Comparison of ENCODE assay signal across 1 mouse cellular context in the genomic region with DNA sequence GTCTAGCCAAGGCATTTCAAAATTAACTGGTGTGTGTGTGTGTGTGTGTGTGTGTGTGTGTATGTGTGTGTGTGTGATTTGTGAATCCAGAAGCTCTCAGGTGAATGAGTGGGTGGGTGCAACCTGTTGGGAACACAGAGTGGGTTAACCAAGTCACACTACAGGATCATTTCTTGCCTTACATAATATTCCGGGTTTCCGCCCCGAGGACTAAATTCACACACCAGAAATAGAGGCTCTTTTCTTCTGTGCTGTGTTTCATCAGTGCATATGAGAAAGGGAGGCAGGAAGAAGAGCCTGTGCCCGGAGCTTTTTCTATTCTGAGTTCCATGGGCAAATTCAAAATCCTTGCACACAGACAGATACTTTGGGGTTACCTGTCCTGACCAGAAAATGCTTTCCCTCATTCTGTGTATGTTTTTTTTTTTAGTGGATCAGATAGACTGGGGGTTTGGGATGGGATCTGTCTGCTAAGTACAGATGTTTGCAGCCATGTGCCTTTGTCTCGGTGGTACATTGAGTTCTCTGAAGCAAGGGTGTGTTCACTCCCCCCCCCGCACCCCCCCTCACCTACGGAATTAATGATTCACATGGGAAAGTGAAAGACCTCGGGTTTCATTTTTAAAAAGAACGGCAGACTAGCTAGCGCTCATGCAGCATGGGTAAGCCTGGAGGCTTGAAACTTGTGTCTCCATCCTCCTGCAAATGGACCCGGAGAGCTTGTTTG.
TF ChIP-seq lines count a peak whose summit lies in the region.

No protein-coding gene starts in this region.

TF ChIP-seq in CH12.LX, 34 proteins besides CTCF, POLR2A, EP300 and RAD21 (continued from another document):
- TF ChIP-seq BHLHE40 (IDR thresholded peaks at IDR 0.05; ENCODE audit: low read depth, low read length): 0 out of 2 replicates have a peak, but pooled peaks have one; percentile 16
- no peak for TF ChIP-seq UBTF (IDR thresholded peaks at IDR 0.05; ENCODE audit: low read depth, low read length)
- TF ChIP-seq MXI1 (IDR thresholded peaks at IDR 0.05; ENCODE audit: low read depth, low read length): peak; percentile 75; the same call in 1 of the 2 replicates
- TF ChIP-seq CHD1 (IDR thresholded peaks at IDR 0.05; ENCODE audit: low read depth, low read length): no peak
- TF ChIP-seq MAFK (IDR thresholded peaks at IDR 0.05; ENCODE audit: insufficient replicate concordance, low read length): no peak
- no peak for TF ChIP-seq TBP (conservative IDR thresholded peaks at IDR 0.05; ENCODE audit: low read depth, low read length)
- no peak for TF ChIP-seq USF1 (IDR thresholded peaks at IDR 0.05; ENCODE audit: low read depth, low read length)
- TF ChIP-seq NELFE (IDR thresholded peaks at IDR 0.05; ENCODE audit: low read depth, low read length): no peak
- TF ChIP-seq SMC3 (IDR thresholded peaks at IDR 0.05; ENCODE audit: low read depth, low read length): no peak
- TF ChIP-seq ZMIZ1 (IDR thresholded peaks at IDR 0.05; ENCODE audit: low read depth, low read length): no peak
- TF ChIP-seq GABPA (IDR thresholded peaks at IDR 0.05; ENCODE audit: insufficient replicate concordance, low read depth, low read length): no peak
- no peak for TF ChIP-seq POLR2AphosphoS2 (IDR thresholded peaks at IDR 0.05; ENCODE audit: low read depth, low read length)
- TF ChIP-seq KAT2A (IDR thresholded peaks at IDR 0.05; ENCODE audit: insufficient replicate concordance, low read length): no peak
- no peak for TF ChIP-seq TCF12 (IDR thresholded peaks at IDR 0.05; ENCODE audit: low read depth, low read length)
- TF ChIP-seq NRF1 (IDR thresholded peaks at IDR 0.05; ENCODE audit: low read depth, low read length): no peak
- no peak; the same call in 1 of the 2 replicates for TF ChIP-seq MYC (IDR thresholded peaks at IDR 0.05; ENCODE audit: low read depth, low read length)
- no peak for TF ChIP-seq ELF1 (IDR thresholded peaks at IDR 0.05; ENCODE audit: low read depth, low read length)
- TF ChIP-seq USF2 (conservative IDR thresholded peaks at IDR 0.05; ENCODE audit: low read depth, low read length): no peak
